Mouse (Mus musculus) testis, adult 2 months (tissue): ENCODE data around the gene Dgcr2.

Experiments
- CTCF ChIP-seq: fragments of 200-500 bp; IDR thresholded peaks from 2 replicates; pipeline ENCODE4 v1.5.1; 2012; ENCODE audit warnings: low read depth, mild to moderate bottlenecking, inconsistent platforms, low read length, moderate library complexity; ENCODE audit not compliant: control insufficient read depth, insufficient read depth, insufficient replicate concordance
- POLR2A ChIP-seq: fragments of 200-500 bp; IDR thresholded peaks from 2 replicates; pipeline ENCODE4 v1.6.1; 2012; ENCODE audit warnings: low read depth, mild to moderate bottlenecking, inconsistent platforms, low read length, moderate library complexity; ENCODE audit not compliant: control insufficient read depth

- TF ChIP-seq CTCF (no peak), POLR2A (no peak)
Measured at GRCm38 (mm10) chr16:17914307-17915249, 16.2 kb upstream of the Dgcr2 start, which contains the start of gene Gsc2.
